Mouse (Mus musculus): ENCODE data around the gene Rbm8a.
"Not testable (repeated sequence)": the region's sequence is repeated elsewhere in the genome, so short reads cannot be mapped to it uniquely, and the experiment has no call there.

Rbm8a gene

DNA sequence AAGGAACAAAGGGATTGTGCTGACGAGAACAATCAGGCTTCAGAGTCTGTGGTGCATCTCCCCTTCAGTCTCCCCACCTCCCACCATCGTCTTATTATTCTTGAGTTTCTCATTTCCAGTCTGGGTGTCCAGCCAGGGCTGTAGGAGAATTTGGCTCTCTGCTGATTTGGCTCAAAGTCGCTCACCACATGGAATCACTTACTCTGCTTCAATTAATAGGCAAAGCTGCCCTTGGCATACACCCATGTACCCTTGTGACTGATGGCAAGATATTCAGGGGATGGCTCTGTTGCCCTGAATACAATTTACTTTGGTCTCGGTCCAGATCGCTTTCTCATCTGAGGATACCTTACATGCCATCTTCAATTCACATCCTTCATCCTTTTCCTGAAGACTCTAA lies 26.4 kb upstream of the Rbm8a start:
- DNase-seq (ENCODE audit: low read depth, low spot score), result no peak

DNA sequence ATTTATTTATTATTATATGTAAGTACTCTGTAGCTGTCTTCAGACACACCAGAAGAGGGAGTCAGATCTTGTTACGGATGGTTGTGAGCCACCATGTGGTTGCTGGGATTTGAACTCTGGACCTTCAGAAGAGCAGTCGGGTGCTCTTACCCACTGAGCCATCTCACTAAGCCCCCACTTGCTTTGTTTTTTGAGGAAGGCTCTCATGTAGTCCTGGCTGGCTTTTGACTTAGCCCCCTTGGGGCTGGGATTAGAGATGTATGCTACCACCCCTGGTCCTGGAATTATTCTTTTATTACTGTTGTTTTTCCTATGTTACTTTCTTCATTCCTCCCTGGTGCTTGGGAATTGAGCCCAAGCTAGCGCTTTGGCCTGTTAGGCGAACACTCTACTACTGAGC lies 23.7 kb upstream of the Rbm8a start:
- DNase-seq (ENCODE audit: low read depth, low spot score), result not testable (repeated sequence)

DNA sequence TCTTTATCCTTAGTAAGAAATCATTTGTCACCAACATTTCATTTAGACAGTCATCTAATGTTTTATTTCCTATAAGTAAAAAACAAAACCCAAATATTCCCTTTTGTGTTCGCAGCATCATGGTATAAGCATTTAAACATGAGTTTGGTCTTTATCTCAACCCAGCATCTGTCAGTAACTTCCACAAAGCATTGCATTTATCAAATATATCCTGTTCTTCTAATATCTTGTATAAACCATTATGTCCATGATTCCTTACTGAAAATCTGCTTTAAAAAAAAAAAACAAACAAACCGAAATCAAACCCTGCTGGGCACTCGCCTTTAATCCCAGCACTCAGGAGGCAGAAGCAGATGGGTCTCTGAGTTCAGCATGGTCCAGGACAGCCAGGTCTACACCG lies 23.1 kb upstream of the Rbm8a start:
- no peak for DNase-seq (ENCODE audit: low read depth, low spot score)

DNA sequence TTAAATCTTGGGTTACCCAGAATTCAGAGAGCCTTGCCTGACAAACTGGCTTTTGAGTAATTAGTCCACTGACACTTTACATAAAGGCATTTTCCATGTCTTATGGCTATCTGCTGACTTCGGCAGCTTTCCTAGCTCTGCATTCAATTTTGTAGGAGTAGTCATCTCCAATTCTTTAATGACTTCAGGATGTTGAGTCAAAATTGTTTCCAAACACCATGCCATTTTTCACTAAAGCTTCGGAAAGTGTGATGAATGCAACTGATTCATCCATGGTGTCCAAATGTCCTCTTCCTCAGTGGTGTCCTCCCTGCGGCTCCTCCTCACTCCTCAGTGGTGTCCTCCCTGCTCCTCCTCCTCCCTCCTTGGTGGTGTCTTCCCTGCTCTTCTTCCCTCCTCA lies 11.8 kb upstream of the Rbm8a start:
- no peak for DNase-seq (ENCODE audit: low read depth, low spot score)

DNA sequence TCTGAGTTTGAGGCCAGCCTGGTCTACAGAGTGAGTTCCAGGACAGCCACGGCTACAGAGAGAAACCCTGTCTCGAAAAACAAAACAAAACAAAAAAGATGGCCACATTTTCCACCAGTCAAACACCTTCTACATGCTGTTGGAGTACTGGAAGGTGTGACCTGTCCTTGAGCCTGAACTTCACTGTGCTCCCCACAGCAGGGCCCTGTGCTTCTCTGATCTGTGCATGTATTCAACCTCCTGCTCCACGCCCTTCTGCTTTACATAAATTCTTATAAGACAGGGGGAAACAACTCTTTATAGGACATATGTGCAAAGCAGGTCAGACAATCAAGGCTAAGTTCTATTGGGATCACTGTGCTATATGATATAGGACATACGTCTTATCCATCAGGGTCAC lies 6.5 kb upstream of the Rbm8a start:
- DNase-seq (ENCODE audit: low read depth, low spot score), result no peak

DNA sequence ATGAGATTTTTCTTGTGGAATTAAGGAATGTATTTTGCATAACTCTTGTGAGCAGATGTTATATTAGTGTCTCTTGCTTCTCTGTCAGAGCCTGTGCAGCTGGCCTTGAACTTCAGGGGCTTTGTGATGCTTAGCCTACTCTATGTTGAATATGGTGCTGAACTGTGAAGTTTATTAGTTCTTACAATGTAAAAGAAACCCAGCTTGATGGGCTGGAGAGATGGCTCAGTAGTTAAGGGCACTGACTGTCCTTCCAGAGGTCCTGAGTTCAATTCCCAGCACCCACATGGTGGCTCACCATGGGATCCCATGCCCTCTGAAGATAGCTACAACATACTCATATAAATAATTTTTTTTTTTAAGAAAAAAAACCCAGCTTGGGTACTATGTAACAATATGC lies 2.3 kb downstream of the Rbm8a start:
- no peak for DNase-seq (ENCODE audit: low read depth, low spot score)

DNA sequence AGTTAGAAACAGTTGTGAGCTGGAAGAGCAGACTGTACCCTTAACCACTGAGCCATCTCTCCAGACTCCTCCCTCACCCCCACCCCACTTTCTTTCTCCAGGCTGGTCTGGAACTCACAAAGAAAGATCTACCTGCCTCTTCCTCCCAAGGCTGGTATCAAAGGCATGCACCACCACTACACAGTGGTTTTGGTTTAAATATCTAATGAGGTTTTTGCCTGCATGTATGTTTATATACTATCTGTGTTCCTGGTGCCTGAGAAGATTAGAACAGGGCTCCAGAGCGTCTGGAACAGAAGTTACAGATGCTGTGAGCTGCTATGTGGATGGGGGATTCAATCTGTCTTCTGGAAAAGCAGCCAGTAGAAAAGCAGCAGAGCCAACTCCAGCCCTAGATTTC lies 4.3 kb downstream of the Rbm8a start:
- DNase-seq (ENCODE audit: low read depth, low spot score), result no peak

DNA sequence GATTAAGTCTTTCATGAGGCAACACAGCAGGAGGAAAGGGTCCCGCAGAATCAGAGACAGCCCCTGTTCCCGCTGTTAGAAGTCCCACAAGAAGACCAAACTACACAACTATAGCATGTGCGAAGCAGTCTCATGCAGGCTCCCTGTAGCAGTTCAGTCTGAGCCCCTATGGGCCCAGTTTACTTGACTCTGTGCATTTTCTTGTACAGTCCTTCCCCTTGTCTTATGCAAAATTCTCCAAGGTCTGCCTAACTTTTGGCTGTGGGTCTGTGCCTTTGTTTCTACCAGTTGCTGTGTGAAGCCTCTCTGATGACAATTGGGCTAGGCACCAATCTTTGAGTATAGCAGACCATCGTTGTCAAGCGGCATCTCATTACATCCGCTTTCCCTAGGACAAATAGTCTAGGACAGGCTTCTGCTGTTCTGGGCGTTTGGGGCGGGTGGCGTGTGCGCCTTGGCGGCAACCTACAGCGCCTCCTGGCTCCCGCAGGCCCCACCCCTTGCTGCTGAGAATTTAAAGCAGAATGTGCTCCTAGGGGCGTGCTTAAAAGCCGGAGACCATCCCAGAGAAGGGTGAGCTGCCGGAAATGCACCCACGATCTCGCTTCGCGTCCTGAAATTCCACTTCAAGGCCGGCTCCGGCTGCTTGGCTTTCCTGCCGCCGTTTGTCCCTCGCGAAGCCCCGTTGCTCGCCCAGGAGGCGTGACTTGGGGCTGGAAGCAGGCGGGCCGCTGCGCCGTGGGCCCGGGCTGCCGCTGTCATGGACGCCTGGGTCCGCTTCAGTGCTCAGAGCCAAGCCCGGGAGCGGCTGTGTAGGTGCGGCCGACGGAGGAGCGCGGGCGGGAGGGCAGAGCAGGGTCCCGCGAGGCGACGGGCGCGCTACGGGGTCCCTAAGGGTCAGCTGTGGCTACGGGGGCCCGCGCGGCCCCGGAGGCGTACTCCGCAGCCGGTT lies 5.5 kb downstream of the Rbm8a start, which contains the start of the genes Pex11b and Gm42957:
Gene Pex11b, plus strand, starts transcription at position 449 of the 952 bp plus-strand sequence.
Gene Gm42957, plus strand, starts transcription at position 547 of the 952 bp plus-strand sequence.
- peak; percentile 83 for DNase-seq (ENCODE audit: low read depth, low spot score)

DNA sequence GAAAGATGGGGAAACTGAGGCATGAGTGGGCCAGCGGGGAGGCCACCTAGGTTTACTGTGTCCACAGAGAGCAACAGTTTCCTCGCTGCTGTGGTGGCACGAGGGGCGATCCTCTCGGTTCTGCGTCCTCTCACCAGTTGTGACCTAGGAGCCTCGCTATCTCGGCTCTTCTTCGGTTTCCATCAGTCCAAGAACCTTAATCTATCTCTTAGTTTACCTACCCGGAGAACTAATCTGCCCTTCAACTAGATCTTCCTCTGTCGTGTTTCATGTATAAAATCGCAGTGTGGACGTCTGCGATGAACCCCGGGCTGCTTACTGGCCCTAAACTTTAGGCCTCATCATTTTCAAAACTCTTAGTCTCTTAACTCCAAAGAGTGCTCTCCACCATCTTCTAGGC lies 6.2 kb downstream of the Rbm8a start:
- DNase-seq (ENCODE audit: low read depth, low spot score), result no peak

DNA sequence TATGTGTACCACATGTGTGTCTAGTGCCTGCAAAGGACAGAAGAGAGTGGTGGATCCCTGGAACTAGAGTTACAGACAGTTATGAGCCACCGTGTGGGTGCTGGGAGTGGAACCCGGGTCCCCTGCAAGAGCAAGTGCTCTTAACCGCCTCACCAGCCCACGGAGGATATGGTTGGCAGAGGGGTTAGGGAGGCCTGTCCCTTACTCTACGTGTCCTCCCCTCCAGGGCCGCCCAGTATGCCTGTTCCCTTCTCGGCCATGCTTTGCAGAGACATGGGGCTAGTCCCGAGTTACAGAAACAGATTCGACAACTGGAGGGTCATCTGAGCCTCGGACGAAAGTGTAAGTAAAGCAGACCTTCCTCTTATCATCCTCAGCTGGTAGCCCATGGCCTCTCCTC lies 6.7 kb downstream of the Rbm8a start:
- no peak for DNase-seq (ENCODE audit: low read depth, low spot score)

DNA sequence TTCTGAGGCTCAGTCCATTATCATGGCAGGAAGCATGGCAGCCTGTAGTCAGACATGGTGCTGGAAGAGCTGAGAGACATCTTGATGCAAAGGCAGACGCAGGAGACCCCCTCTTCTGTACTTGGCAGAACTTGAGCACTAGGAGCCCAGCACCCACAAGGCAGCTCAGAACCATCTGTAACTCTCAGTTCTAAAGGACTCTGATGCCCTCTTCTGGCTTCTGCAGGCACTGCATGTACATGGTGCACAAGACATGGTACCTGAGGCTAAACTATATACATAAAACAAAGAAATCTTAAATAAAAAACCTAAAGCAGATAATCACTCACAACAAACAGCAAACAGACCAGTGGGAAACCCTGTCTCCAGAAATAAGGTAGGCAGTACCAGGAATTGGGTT lies 9.5 kb downstream of the Rbm8a start:
- peak; percentile 53 for DNase-seq (ENCODE audit: low read depth, low spot score)

DNA sequence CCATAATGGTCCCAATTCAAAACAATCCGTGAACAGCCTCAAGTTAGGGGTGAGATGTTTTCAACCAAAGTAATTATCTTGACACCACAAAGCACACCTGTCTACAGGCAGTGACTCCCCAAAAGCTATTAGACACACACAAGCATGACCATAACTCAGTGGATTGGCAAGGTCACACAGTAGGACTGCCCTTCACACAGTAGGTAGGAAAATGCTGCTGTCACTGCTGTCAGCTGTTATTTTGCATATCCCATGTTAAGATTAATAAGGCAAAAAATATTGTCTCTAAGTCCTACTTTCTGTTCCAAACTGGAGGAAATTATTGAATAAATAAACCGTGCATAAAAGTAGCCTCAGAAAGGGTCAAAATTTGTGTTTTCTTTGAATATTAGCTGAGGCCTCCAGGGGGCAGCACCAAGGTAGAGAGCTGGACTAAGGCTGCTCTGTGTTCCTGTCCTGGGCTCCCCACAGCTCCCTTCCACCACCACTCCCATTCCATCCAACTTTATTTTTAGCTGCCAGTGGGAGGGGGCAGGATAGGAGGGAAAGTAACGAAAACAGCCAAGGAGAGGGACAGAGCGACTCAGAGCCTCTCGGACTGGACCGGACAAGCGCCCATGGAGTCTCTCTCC lies 15.4 kb downstream of the Rbm8a start, which contains the start of gene Itga10:
Gene Itga10, plus strand, starts transcription at position 567 of the 632 bp plus-strand sequence.
- DNase-seq (ENCODE audit: low read depth, low spot score), result no peak

DNA sequence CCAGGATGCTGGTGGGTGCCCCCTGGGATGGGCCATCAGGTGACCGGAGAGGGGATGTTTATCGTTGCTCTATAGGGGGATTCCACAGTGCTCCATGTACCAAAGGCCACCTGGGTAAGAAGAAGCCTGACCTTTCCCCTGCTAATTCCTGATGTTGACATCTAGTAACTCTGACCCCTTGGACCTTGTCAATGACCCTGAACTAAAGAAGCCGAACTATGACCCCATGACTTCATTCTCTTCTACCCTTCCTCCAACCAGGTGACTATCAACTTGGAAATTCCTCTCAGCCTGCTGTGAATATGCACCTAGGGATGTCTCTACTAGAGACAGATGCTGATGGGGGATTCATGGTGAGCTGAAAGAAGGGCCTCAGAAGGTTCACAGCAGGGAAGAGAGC lies 17.6 kb downstream of the Rbm8a start:
- no peak for DNase-seq (ENCODE audit: low read depth, low spot score)

DNA sequence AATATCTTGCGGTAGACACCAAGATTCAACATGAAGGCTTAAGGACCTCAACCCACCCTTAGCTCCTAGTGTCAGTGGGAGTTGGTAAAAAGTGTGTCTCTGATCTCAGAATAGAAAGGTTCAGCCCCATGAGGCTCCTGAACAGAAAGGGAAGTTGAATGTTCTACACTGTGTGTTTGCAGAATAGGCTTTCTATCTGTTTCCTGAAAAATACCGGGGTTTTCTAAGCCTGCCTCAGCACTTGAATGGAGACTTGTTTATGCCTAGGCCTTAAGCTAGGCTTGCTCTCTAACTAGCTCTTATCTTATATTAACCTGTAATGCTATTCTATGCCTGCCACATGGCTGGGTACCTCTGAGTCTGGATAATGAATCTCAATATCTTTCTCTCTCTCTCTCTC lies 31.2 kb downstream of the Rbm8a start:
- no peak for DNase-seq (ENCODE audit: low read depth, low spot score)

DNA sequence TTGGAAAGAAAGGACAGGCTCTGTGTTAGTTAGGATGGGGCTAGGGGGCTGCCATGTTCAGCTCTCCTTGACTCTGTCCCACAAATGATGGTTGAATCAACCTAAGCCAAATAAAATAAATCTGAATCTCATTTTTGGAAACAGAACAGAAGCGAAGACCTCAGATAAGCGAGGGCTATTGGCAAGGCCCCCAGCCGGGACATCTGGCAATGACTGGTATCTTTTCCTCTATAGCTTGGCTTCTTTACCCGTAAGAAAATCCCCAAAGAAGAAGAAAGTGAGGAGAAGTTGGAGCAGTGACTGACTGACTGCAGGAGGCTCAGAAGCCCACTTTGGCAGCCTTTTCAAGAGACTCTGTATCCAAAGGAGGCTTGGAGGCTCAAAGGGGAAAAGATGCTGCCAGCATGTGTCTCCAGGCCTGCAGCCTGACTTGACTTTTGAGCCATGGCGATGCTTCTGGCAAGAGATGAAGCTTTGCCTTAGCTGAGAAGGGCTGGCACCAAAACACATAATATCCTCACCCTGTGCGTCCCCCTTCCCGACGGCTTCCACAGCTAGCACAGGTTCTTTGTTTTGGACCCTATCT lies 33.1 kb downstream of the Rbm8a start:
- no peak for DNase-seq (ENCODE audit: low read depth, low spot score)

DNA sequence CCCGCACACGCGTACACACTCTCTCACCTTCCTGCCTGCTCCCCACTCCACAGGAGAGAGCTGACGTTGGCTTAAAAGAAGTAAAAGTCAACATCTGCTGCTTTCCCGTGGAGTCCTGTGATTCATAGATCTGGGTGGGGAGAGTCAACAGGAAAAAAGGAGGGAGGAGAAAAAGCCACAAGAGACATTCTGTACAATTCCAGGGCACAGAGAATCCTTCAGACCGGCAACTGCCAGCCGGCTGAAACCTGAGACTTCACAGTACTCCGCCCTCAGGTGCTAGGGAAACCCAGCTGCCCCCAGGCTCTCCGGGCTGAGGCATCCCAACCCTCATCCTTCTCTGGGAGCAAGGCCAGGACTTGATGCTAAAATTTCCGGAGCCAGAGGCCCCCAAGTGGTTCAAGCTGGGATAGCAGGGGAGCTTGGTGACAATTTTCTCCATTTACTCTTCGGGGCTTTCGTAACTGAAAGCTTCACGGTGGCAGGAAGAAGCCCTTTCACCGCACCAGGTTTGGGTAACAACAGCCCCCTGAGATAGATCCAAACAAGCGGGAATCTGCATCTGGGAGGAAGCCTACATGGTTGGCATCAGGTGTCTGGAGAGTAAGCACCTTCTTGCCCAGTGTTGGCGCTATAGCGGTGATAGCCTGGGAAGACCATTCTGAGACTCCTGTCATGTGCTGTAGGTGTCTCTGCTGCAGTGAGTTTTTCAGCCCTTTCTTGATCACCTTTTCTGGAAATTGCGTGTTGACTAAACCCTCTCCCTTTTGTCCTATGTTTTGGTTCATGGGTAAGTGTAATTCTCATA lies 33.9 kb downstream of the Rbm8a start:
- DNase-seq (ENCODE audit: low read depth, low spot score), result peak; percentile 91

DNA sequence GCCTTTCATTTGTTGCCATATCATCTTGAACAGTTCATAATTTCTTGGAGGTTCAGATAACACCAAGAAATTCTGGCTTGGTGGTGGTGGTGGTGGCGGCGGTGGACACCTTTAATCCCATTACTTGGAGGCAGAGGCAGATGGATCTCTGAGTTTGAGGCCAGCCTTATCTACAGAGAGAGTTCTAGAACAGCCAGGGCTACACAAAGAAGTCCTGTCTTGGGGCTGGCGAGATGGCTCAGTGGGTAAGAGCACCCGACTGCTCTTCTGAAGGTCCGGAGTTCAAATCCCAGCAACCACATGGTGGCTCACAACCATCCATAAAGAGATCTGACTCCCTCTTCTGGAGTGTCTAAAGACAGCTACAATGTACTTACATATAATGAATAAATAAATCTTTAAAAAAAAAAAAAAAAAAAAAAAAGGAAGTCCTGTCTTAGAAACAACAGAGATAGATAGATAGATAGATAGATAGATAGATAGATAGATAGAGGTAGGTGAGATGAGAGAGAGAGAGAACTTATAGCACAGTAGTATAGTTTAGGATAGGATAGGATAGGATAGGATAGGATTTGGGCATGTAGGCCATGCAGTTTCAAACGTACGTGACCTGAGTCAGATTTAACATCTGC lies 36.1 kb downstream of the Rbm8a start:
- not testable (repeated sequence) for DNase-seq (ENCODE audit: low read depth, low spot score)

DNA sequence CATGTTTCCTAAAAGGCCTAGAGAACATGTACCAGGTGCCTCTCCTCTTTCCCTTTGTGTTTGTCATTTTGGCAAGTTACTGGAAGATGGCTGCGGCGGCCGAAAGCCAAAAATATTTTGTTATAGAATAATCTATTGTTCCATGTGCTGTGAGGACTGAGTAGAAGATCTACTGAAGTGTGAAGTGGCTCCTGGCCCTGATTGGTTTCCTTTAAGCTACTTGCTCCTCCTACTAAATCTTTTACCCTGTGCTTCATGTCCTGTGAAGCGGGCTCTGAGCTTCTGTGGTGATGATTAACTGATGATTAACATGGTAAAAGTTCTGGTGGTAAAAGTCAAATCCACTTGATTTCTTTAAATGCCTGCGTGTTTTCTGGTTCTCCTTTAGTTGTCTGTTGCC lies 37.2 kb downstream of the Rbm8a start:
- no peak for DNase-seq (ENCODE audit: low read depth, low spot score)

DNA sequence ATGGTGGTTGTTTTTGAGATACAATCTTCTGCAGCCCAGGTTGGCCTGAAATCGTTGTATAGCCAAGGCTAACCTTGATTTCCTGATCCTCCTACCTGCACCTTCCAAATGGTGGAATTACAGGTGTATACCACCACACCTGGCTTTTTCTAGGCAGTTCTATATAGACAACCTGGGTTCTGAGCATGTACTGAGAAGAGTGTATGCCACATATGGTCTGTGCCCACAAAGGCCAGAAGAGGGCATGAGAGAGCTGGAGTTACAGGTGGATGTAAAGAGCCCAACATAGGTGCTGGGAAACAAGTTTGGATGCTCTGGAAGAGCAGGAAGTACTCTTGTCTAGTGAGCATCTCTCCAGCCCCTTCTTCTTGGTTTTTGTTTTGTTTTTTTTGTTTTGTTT lies 37.6 kb downstream of the Rbm8a start:
- no peak for DNase-seq (ENCODE audit: low read depth, low spot score)

DNA sequence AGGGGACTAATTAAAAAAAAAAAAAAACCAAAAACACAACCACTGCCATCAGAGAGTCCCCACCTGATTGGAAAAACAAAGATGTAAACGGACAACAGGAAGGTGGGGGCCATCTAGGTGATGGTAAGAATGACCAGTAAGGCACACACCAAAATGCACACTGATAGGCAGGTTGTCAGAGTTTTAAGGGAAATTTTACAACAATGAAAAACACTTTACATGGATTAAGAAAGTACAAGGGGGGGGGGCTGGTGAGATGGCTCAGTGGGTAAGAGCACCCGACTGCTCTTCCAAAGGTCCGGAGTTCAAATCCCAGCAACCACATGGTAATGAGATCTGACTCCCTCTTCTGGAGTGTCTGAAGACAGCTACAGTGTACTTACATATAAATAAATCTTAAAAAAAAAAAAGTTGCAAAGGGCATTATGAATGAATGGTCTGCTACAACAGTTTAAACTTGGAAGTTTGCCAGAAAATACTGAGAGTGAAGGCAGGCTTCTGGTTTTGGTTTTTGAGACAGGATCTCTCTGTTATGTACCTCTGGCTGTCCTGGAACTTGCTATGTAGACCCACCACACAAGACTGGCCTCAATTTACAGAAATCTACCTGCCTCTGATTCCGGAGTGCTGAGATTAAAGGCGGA lies 38.8 kb downstream of the Rbm8a start:
- no peak for DNase-seq (ENCODE audit: low read depth, low spot score)
